Mouse (Mus musculus) 3T3-L1 (cell line): ENCODE measurements at regions not wholly inside any gene's neighbourhood (a gene's known extent, or its start where the extent isn't known, plus 50 kb on each side); places are given as distances from the start of the nearest gene placed in this dataset.

Experiments
- DNase-seq: peaks from one replicate; pipeline ENCODE4 v3.0.0-alpha.2; 2015; ENCODE audit warnings: low read depth, low spot score

DNA sequence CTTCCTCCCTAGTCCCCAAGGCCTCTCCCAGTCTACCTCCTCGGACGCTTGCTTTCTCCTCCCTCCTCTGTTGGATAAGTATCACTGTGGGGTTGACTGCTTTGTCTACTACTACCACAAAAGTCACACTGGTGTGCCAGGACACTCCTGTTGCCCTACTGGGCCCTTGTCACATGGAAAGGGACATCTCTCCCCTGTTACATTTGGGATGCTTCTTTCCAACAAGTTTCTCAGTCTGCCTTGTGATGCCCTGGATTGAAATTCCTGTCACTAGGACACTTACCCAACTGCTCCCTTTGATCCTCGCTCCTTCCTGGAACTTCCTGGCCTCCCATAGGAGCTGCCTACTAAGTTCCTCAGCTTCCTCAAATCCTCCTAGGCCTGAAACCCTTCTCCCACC, 501.9 kb upstream of the Nox3 start:
- no peak for DNase-seq

GRCm38 (mm10) chr17:4199698-4200153, 503.7 kb upstream of the Nox3 start:
- DNase-seq: no peak

GRCm38 (mm10) chr17:4201300-4201699, 505.2 kb upstream of the Nox3 start:
- no peak for DNase-seq

DNA sequence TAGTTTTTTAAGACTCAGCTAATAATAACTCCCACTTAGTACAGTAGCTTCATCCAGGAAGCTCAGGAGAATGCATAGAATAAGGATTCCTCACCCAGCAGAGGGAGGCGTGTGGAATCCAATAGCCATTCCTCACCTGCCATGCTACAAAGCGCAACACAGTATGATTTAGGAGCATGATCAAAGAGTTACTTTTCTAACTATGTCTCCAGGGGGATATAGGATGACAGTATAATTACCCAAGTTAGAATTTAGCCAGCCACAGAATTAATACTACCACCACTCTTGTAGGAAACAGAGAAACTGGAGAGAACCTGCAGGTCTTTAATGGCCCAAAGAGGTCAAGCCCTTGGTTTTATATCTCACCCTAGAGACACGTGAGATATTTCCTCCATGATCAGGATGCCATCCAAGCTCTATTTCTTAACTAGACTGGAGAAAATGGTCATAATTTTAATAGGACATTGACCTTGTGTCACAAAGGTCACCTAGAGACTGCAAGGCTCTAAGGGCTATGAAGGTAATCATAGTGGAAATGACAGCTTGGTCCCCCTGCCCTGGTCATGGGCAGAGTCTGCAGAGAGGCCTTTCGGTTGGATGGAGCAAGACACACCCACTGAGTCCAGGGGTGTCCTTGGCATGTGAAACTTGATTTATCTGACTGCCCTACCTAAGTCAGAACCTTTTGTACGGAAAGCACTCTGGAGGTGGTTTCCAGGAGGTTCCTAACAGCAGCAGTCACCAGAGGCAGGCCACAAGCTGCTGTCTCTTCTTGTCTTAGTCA, 512.3 kb upstream of the Nox3 start:
- DNase-seq: no peak

DNA sequence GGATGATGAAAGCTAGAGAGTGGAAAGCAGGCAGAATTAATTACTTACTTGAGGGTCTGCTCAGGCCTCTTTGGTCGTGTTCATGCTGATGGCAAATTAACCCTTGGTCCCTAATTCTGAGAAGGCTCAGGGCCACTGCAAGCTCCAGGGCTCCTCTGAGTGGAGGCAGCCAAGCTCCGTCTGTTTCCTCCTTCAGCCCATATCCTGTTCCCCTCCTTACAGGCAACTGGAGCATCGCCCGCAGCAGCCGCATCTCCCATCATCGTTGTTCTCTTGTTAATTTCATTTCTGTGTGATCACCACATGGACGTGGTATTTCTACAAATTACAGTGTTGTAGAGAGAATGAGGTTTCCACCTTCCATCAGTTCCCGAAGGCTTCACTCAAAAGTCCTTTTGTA, 513.6 kb upstream of the Nox3 start:
- DNase-seq: no peak

GRCm38 (mm10) chr17:4212586-4212985, 516.5 kb upstream of the Nox3 start:
- DNase-seq: no peak

DNA sequence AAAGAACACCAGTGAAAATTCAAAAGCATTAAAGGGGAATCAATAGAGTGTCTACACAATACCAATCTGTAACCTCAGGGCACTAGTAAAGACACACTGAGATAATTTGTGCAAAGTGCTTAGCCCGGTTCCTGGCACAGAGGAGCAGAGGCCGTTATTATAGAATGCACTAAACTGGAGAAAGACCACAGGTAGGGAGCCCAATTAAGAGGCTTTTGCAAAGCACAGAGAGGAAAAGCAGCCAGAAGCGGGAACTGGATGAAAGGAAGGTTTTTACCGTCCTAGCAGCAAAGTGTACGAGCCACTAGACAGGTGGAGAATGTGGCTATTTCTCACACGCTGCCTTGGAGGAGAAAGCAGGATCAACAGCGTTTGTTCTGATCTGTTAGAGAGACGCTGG, 518.9 kb upstream of the Nox3 start:
- DNase-seq: no peak

DNA sequence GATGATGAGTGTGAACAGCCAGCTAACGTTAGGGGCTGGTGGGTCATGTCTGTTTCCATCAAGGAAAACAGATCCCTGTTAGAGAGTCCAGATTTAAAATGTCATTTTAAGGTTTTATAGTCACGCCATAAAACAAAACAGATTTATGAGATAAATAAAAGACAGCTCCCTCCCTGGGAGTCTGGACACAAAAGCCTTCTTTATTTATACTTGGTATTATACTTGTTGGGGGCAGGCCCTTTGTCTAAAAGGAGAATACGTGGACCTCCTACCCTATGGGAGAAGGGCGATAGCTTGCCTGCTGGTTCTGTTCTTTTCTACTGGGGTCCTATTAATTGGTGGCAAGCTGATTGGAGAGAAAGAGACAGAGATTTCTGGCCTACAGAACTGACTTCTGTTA, 520.1 kb upstream of the Nox3 start:
- no peak for DNase-seq

- no peak for DNase-seq
Measured at GRCm38 (mm10) chr17:4216750-4217149, 520.7 kb upstream of the Nox3 start.

GRCm38 (mm10) chr17:4220661-4221360, 524.8 kb upstream of the Nox3 start:
- no peak for DNase-seq

DNA sequence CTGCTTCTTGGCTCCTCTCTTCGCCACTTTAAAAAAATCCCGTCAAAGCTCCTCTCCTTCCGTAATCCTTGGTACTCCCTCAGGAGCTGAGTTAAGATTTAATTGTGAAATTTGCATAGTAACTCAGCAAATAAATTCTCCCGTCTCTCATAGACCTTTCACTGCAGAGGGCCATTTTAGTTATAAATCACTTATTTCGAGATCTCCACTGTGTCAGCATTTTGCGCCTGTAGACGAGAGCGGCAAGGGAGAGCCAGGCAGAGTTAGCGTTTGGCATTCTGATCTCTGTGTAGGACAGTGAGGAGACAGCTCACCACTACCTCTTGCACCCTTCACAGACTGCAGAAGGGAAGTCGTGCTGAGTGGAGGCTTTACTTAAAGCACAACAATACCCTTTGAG, 531.8 kb upstream of the Nox3 start:
- no peak for DNase-seq

DNA sequence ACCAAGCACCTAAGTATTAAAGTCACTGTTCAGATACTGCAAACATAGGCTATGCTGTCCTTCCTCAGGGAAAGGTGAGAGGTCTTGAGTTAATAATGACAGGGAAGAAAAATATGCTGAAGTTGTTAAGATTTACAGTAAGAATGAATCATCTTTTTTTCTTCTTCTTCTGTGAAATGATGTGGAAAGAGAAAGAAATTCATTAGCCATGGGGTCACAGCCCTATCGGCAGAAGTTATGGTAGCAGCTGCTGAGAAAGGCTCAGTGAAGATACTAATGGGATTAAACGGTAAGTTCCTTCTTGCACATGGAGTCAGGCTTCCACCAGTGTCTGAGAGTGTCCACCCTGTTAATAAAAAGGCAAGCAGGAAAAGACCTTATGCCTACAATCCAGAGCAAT, 533.9 kb upstream of the Nox3 start:
- DNase-seq: no peak

- DNase-seq: no peak
Measured at GRCm38 (mm10) chr17:4250476-4250875, 554.4 kb upstream of the Nox3 start.

- no peak for DNase-seq
Measured at GRCm38 (mm10) chr17:4265471-4265870, 569.4 kb upstream of the Nox3 start.

DNA sequence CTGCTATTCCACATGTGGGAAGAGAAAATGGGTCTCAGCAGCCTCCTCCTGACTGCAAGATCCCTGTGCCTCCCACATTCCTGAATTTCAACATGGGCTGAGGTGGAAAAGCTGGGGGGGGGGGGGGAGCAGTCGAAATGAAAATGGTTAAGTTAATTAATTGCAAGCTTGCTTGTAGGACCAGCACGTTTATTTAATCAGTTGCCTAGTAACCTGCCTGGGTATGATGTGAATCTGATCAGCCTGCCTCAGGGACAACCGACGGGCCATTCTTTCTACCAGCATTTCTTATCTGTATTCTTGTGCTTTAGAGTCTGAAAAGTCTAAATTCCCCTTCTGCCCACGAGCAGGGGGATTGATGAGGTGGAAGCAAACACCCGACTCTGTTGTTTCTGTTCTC, 569.9 kb upstream of the Nox3 start:
- DNase-seq: no peak

DNA sequence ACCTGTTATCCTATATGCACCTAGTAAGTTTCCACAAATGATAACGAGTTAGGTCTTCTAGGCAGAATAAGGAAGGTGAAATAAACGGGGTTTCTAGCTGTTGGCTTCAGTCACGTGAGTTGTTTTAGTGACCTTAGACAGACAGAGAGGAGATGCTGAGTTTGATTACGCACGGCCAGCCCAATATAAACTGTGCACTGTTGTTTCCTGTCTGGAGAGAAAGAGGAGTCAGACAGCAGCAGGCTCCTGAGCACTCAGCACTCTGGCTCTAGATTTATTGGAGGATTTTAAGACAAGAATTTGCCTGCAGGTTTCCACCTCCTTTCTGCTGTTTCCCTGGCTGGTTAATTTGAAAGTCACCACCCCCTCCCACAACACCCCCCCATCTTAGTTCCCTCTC, 570.4 kb upstream of the Nox3 start:
- no peak for DNase-seq

DNA sequence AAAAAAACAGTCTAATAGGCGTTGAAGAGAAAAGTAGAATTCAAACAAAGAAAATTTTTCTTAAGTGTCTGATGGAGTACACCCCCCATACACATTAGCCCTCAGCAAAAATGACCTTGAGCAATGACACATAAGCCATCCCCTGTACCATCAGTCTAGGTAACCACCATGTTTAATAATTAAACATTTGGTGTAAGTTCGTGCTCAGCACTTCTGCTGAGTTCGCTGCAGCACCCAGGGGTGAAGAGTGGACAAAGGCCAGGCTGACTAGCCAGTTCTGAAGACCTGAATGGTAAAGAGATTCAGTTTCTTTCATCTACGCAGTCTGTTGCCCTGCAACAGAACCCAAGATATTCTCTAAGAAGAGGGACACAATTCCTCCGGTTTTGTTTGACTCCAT, 572.3 kb upstream of the Nox3 start:
- no peak for DNase-seq

GRCm38 (mm10) chr17:4272456-4272855, 576.4 kb upstream of the Nox3 start:
- no peak for DNase-seq

GRCm38 (mm10) chr17:4276722-4277121, 580.7 kb upstream of the Nox3 start:
- DNase-seq: no peak

- no peak for DNase-seq
Measured at GRCm38 (mm10) chr17:4278239-4278827, 582.3 kb upstream of the Nox3 start.

- no peak for DNase-seq
Measured at GRCm38 (mm10) chr17:4281451-4281850, 585.4 kb upstream of the Nox3 start.

DNA sequence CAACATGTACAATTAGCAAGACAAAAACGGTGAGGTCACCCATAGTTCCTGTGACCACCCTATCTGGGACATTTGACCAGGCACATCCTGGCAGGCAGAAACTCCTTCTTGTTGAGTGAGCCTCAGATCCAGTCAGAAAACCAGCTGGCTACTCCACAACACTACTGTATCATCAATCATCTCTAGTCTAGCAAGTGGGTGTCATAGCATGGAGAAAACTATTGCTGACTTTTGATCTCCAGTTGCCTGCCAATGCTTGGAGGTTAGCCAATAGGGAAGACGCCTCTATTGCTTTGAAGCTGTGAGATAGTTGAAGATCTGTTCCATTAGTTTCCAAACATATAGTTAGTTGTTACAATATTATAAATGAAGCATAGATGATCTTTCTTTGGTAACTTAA, 595.4 kb upstream of the Nox3 start:
- no peak for DNase-seq
